ENCODE assay signal across 8 mouse cellular contexts in genomic region chr19:43753226-43753835, GRCm38 (mm10). TPM values are rescaled to one million over a fixed set of nuclear protein-coding genes. Genes with fewer than 3 reads are reported as not detected.
A peak's percentile ranks its signal among the peaks of the same experiment; 100 is the strongest.
DNase-seq lines count a peak whose midpoint lies in the region; ATAC-seq and TF ChIP-seq lines count a peak whose summit lies in the region.

No protein-coding gene starts in this region.

- TF ChIP-seq CTCF in E14TG2a.4 (conservative IDR thresholded peaks at IDR 0.05; ENCODE audit: low read length): peak; percentile 56
- TF ChIP-seq CTCF in stomach, postnatal 0 days (IDR thresholded peaks at IDR 0.05; ENCODE audit: low read depth): peak; percentile 87

- DNase-seq in c-Kit-negative CD71-positive TER-119-positive erythroid progenitor cells, embryonic 14.5 days (ENCODE audit: low read depth, low spot score): peak; percentile 67
- no peak for DNase-seq in forebrain, embryonic 10.5 days (ENCODE audit: extremely low spot score, low spot score)
- DNase-seq in kidney, postnatal 25 days: peak; percentile 93 to 94
- DNase-seq in liver, embryonic 13.5 days: peak; percentile 81
- peak; percentile 84 to 90 for DNase-seq in natural killer cell, adult 2 months (ENCODE audit: low spot score in 2 of 2)
- DNase-seq in stomach, postnatal 0 days (ENCODE audit: low spot score): peak; percentile 93

- peak overlapping the region; percentile 93 for H3K4me3 ChIP-seq in E14TG2a.4 (replicated peaks; ENCODE audit: low read length)
- peak overlapping the region; percentile 82 for H3K4me3 ChIP-seq in forebrain, embryonic 10.5 days
- peak overlapping the region; percentile 79 for H3K4me3 ChIP-seq in heart, embryonic 16.5 days (ENCODE audit: low read length)
- H3K4me3 ChIP-seq in liver, embryonic 13.5 days (replicated peaks): peak overlapping the region; percentile 76
- H3K4me3 ChIP-seq in stomach, postnatal 0 days (ENCODE audit: low read depth, low read length): peak overlapping the region; percentile 66

- peak overlapping the region; percentile 97 for H3K27ac ChIP-seq in forebrain, embryonic 10.5 days
- peak overlapping the region; percentile 96 for H3K27ac ChIP-seq in heart, embryonic 16.5 days (ENCODE audit: low read length)
- H3K27ac ChIP-seq in liver, embryonic 13.5 days: peak overlapping the region; percentile 91
- peak overlapping the region; percentile 99 for H3K27ac ChIP-seq in stomach, postnatal 0 days (replicated peaks)

- TF ChIP-seq EP300 in stomach, postnatal 0 days (optimal IDR thresholded peaks at IDR 0.05): no peak

- peak; percentile 89 for ATAC-seq in heart, embryonic 16.5 days (replicated peaks; ENCODE audit: extremely low read depth, insufficient read depth, low FRiP score)
- peak; percentile 91 for ATAC-seq in liver, embryonic 13.5 days (ENCODE audit: low read depth)
- peak; percentile 88 for ATAC-seq in stomach, postnatal 0 days (ENCODE audit: low FRiP score, low TSS enrichment)

- H3K27me3 ChIP-seq in E14TG2a.4 (ENCODE audit: insufficient read depth, low read length): no peaks in the 10 kb centered on the region
- H3K27me3 ChIP-seq in forebrain, embryonic 10.5 days (ENCODE audit: poor library complexity, severe bottlenecking): no peaks in the 10 kb centered on the region
- H3K27me3 ChIP-seq in heart, embryonic 16.5 days (ENCODE audit: control insufficient read depth, insufficient read depth, low read length): no peaks in the 10 kb centered on the region
- no peaks in the 10 kb centered on the region for H3K27me3 ChIP-seq in liver, embryonic 13.5 days
- H3K27me3 ChIP-seq in stomach, postnatal 0 days (ENCODE audit: control insufficient read depth, insufficient read depth, low read length): no peaks in the 10 kb centered on the region

- peak overlapping the region; percentile 90 for H3K9ac ChIP-seq in heart, embryonic 16.5 days (ENCODE audit: low read length)
- H3K9ac ChIP-seq in liver, embryonic 13.5 days: peak overlapping the region; percentile 85
- H3K9ac ChIP-seq in stomach, postnatal 0 days (ENCODE audit: low read length): peak overlapping the region; percentile 81

- no peaks in the 10 kb centered on the region for H3K9me3 ChIP-seq in E14TG2a.4 (ENCODE audit: low read length)
- no peaks in the 10 kb centered on the region for H3K9me3 ChIP-seq in forebrain, embryonic 10.5 days
- H3K9me3 ChIP-seq in heart, embryonic 16.5 days (replicated peaks; ENCODE audit: control insufficient read depth, low read length): no peaks in the 10 kb centered on the region
- no peaks in the 10 kb centered on the region for H3K9me3 ChIP-seq in liver, embryonic 13.5 days (replicated peaks)
- H3K9me3 ChIP-seq in stomach, postnatal 0 days (ENCODE audit: control insufficient read depth, low read length): no peaks in the 10 kb centered on the region

- H3K4me1 ChIP-seq in E14TG2a.4 (replicated peaks; ENCODE audit: low read depth, low read length): peaks cover 15% of the 10 kb centered on the region
- H3K4me1 ChIP-seq in forebrain, embryonic 10.5 days: peaks cover 17% of the 10 kb centered on the region
- H3K4me1 ChIP-seq in heart, embryonic 16.5 days (ENCODE audit: control insufficient read depth, insufficient read depth, low read length): peaks cover 4% of the 10 kb centered on the region
- H3K4me1 ChIP-seq in liver, embryonic 13.5 days (replicated peaks): peaks cover 27% of the 10 kb centered on the region
- H3K4me1 ChIP-seq in stomach, postnatal 0 days (replicated peaks; ENCODE audit: control insufficient read depth, insufficient read depth): no peaks in the 10 kb centered on the region

- WGBS in forebrain, embryonic 10.5 days: 2% methylated on average over 23 of the region's 24 CpGs
- 1% methylated on average over 20 of the region's 24 CpGs for WGBS in heart, embryonic 16.5 days
- 2% methylated on average over 24 of the region's 24 CpGs for WGBS in liver, embryonic 13.5 days (ENCODE audit: insufficient replicate concordance)
- WGBS in stomach, postnatal 0 days: under 1% methylated on average over 22 of the region's 24 CpGs

- peaks cover 29% of the 10 kb centered on the region for H3K36me3 ChIP-seq in E14TG2a.4 (ENCODE audit: insufficient read depth, low read length)
- peaks cover 29% of the 10 kb centered on the region for H3K36me3 ChIP-seq in forebrain, embryonic 10.5 days (replicated peaks)
- H3K36me3 ChIP-seq in heart, embryonic 16.5 days (ENCODE audit: control insufficient read depth, insufficient read depth): peaks cover 13% of the 10 kb centered on the region
- H3K36me3 ChIP-seq in liver, embryonic 13.5 days: peaks cover 19% of the 10 kb centered on the region
- peaks cover 2% of the 10 kb centered on the region for H3K36me3 ChIP-seq in stomach, postnatal 0 days (ENCODE audit: control insufficient read depth, insufficient read depth, low read length)

- H3K4me2 ChIP-seq in heart, embryonic 16.5 days (ENCODE audit: low read depth, low read length): peak overlapping the region; percentile 75
- H3K4me2 ChIP-seq in liver, embryonic 13.5 days: peak overlapping the region; percentile 73
- peak overlapping the region; percentile 56 for H3K4me2 ChIP-seq in stomach, postnatal 0 days (replicated peaks; ENCODE audit: low read depth)

RNA-seq across cellular contexts. Expression of gene Cox15, which starts 0.5 kb away (rescaled TPM):
- 15.1 and 15.7 TPM in 2 replicates for polyA plus RNA-seq in forebrain, embryonic 10.5 days (2016; fragmentation: Nextera tagmentation; extraction: Ambion mirVana)
- 12.9 and 13.8 TPM in 2 replicates for polyA plus RNA-seq in heart, embryonic 16.5 days (2015; fragmentation: Nextera tagmentation; extraction: Ambion mirVana)
- 7.0 TPM in 2 replicates for polyA plus RNA-seq in liver, embryonic 13.5 days (2015; fragmentation: Nextera tagmentation; extraction: Ambion mirVana)
- polyA plus RNA-seq in stomach, postnatal 0 days (2015; fragmentation: Nextera tagmentation; extraction: Ambion mirVana): 5.3 and 5.6 TPM in 2 replicates

RNA-seq across cellular contexts. Expression of gene Cutc, which starts 0.5 kb away (rescaled TPM):
- 15.0 and 16.3 TPM in 2 replicates for polyA plus RNA-seq in forebrain, embryonic 10.5 days (2016; fragmentation: Nextera tagmentation; extraction: Ambion mirVana)
- 10.6 and 11.4 TPM in 2 replicates for polyA plus RNA-seq in heart, embryonic 16.5 days (2015; fragmentation: Nextera tagmentation; extraction: Ambion mirVana)
- 14.7 and 14.8 TPM in 2 replicates for polyA plus RNA-seq in liver, embryonic 13.5 days (2015; fragmentation: Nextera tagmentation; extraction: Ambion mirVana)
- polyA plus RNA-seq in stomach, postnatal 0 days (2015; fragmentation: Nextera tagmentation; extraction: Ambion mirVana): 19.4 and 22.5 TPM in 2 replicates

RNA-seq across cellular contexts. Expression of gene Abcc2, which starts 28.7 kb away (rescaled TPM):
- not detected in 2 replicates for polyA plus RNA-seq in forebrain, embryonic 10.5 days (2016; fragmentation: Nextera tagmentation; extraction: Ambion mirVana)
- 0.11 TPM in 1 of 2 replicates, not detected in the other for polyA plus RNA-seq in heart, embryonic 16.5 days (2015; fragmentation: Nextera tagmentation; extraction: Ambion mirVana)
- 8.5 and 8.9 TPM in 2 replicates for polyA plus RNA-seq in liver, embryonic 13.5 days (2015; fragmentation: Nextera tagmentation; extraction: Ambion mirVana)
- polyA plus RNA-seq in stomach, postnatal 0 days (2015; fragmentation: Nextera tagmentation; extraction: Ambion mirVana): 0.12 and 0.15 TPM in 2 replicates
